Mouse (Mus musculus) testis, adult 2 months (tissue): Measurements from ENCODE around the gene Cetn3. TPM values are rescaled to one million over a fixed set of nuclear protein-coding genes. Genes with fewer than 3 reads are reported as not detected.

Source experiments
- H3K27ac ChIP-seq: fragments of 200-500 bp; 2 replicates; pipeline ENCODE4 v1.5.1; 2012; ENCODE audit warnings: low read depth, low read length; ENCODE audit not compliant: control insufficient read depth, insufficient read depth
- H3K27me3 ChIP-seq: fragments of 200-500 bp; 2 replicates; pipeline ENCODE4 v1.6.1; 2012; ENCODE audit warnings: mild to moderate bottlenecking, low read length, moderate library complexity; ENCODE audit not compliant: control insufficient read depth, insufficient read depth
- H3K36me3 ChIP-seq: fragments of 200-500 bp; 2 replicates; pipeline ENCODE4 v1.6.1; 2012; ENCODE audit warnings: mild to moderate bottlenecking, low read length; ENCODE audit not compliant: control insufficient read depth, insufficient read depth
- H3K4me1 ChIP-seq: fragments of 200-500 bp; 2 replicates; pipeline ENCODE4 v1.6.1; 2012; ENCODE audit warnings: low read length; ENCODE audit not compliant: control insufficient read depth, insufficient read depth
- H3K4me3 ChIP-seq: fragments of 200-500 bp; 2 replicates; pipeline ENCODE4 v1.5.1; 2012; ENCODE audit warnings: low read depth, mild to moderate bottlenecking, low read length, moderate library complexity, mixed read lengths; ENCODE audit not compliant: control insufficient read depth
- CTCF ChIP-seq: fragments of 200-500 bp; IDR thresholded peaks from 2 replicates; pipeline ENCODE4 v1.5.1; 2012; ENCODE audit warnings: low read depth, mild to moderate bottlenecking, inconsistent platforms, low read length, moderate library complexity; ENCODE audit not compliant: control insufficient read depth, insufficient read depth, insufficient replicate concordance
- POLR2A ChIP-seq: fragments of 200-500 bp; IDR thresholded peaks from 2 replicates; pipeline ENCODE4 v1.6.1; 2012; ENCODE audit warnings: low read depth, mild to moderate bottlenecking, inconsistent platforms, low read length, moderate library complexity; ENCODE audit not compliant: control insufficient read depth
- polyA plus RNA-seq: library from polyadenylated mRNA; depleted of rRNA; stranded (reverse); fragments of >200 nt; gene quantifications from 2 replicates; pipeline ENCODE4 v1.2.3, GENCODE M21; 2012

The Cetn3 gene
- polyA plus RNA-seq, 1 experiment = 26.4 TPM

DNA sequence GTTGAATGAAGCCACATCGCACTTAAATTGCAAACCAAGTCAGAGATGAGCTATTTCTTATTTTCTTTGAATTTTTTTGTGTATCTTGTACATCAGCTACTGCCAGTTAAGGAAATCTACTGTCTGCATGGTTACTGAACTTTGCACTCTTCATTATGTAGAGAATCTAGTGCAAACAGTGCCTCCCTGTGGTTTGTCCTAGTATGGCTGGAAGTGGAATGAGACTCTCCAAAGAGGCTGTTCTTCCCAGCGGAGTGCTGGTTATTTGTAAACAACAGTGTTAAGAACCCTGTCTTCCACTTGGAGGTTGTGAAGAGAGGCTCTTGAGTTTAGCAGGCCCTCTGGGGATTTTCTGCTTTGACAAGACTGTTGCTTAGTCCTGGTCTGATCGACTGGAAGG lies 22.5 kb upstream of the Cetn3 start:
- Histone ChIP-seq H3K27me3 (no peaks in the 10 kb centered on the region), H3K27ac (no peak overlapping the region), H3K4me3 (no peak overlapping the region), H3K4me1 (no peaks in the 10 kb centered on the region), H3K36me3 (no peaks in the 10 kb centered on the region)
- TF ChIP-seq POLR2A (no peak), CTCF (no peak)

GRCm38 (mm10) chr13:81761566-81762186 lies 21.2 kb upstream of the Cetn3 start:
- TF ChIP-seq POLR2A = no peak
- peak; percentile 10; the same call in 1 of the 2 replicates for TF ChIP-seq CTCF
- H3K4me1 ChIP-seq = no peaks in the 10 kb centered on the region
- H3K36me3 ChIP-seq = no peaks in the 10 kb centered on the region
- H3K27ac ChIP-seq = no peak overlapping the region
- H3K27me3 ChIP-seq = no peaks in the 10 kb centered on the region
- H3K4me3 ChIP-seq = no peak overlapping the region

DNA sequence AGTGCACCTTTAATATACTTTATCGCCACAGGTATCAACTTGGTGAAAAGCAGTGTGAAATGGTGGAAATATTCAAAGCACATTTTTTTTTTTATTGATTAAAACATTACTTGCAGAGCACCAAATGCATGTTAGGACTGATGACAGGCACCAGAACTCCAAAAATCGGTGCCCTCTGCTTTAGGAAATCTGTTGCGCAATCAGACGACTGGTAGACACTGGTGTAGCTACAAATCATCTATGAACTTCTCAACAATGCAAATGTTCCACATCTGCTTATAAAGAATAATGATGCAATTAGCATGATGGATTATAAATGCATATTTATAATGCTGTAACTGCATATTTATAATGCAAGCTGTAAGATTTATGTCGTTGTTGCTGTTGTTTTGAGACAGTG lies 18.7 kb upstream of the Cetn3 start:
- Histone ChIP-seq H3K4me1 (no peaks in the 10 kb centered on the region), H3K27me3 (no peaks in the 10 kb centered on the region), H3K27ac (no peak overlapping the region), H3K36me3 (no peaks in the 10 kb centered on the region), H3K4me3 (no peak overlapping the region)
- TF ChIP-seq CTCF (no peak), POLR2A (no peak)

GRCm38 (mm10) chr13:81767038-81767659 lies 15.7 kb upstream of the Cetn3 start:
- Histone ChIP-seq H3K27ac (no peak overlapping the region), H3K36me3 (no peaks in the 10 kb centered on the region), H3K4me1 (no peaks in the 10 kb centered on the region; the same call in 1 of the 2 replicates), H3K4me3 (no peak overlapping the region), H3K27me3 (no peaks in the 10 kb centered on the region)
- peak; percentile 62; the same call in 1 of the 2 replicates for TF ChIP-seq CTCF
- no peak for TF ChIP-seq POLR2A

DNA sequence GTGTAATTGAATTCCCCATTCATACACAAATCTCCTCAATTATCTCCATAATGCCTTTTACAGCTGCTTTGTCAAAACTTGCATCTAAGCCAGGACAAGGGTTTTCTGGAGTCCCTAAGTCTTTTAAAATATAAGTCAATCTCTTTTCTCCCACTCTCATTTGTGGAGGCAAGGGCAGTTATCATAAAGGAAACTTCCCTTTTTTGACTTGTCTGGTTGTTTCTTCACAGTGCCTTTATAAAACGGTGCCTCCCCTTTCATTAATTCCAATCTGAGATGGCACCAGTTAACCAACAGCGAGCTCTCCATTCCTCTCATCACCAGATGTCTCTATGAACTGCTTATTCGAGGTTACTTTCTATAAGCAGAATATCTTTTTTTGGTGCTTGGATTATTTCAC lies 6.7 kb upstream of the Cetn3 start:
- no peaks in the 10 kb centered on the region for H3K27me3 ChIP-seq
- no peak for TF ChIP-seq CTCF
- TF ChIP-seq POLR2A = no peak
- H3K4me3 ChIP-seq = no peak overlapping the region
- no peaks in the 10 kb centered on the region; the same call in 1 of the 2 replicates for H3K4me1 ChIP-seq
- no peak overlapping the region for H3K27ac ChIP-seq
- no peaks in the 10 kb centered on the region for H3K36me3 ChIP-seq

DNA sequence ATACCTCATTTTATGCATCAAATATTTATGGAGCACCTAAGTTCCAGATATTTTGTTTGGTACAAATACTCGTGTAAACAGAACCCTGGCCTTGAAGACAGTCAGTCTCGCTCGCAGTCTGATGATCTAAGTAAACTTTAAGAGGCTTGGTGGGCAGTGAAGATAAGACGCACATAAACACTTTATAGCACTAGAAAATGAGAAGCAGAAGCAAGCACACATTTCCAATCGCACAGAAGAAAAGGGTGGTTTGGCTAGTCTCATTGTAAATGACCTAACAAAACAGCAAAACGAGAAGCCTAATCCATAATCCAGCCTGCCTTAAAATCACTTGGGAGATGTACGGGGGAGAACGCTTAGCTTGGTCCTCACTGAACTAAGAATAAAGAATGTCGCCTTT lies 402 bp upstream of the Cetn3 start:
- no peak for TF ChIP-seq CTCF
- TF ChIP-seq POLR2A = no peak
- peaks cover 2% of the 10 kb centered on the region; the same call in 1 of the 2 replicates for H3K4me1 ChIP-seq
- H3K4me3 ChIP-seq = peak overlapping the region; percentile 95
- no peaks in the 10 kb centered on the region; the same call in 1 of the 2 replicates for H3K36me3 ChIP-seq
- peak overlapping the region; percentile 99 for H3K27ac ChIP-seq
- H3K27me3 ChIP-seq = no peaks in the 10 kb centered on the region

- peak overlapping the region; percentile 95 for H3K4me3 ChIP-seq
- no peak for TF ChIP-seq CTCF
- peak; percentile 28 for TF ChIP-seq POLR2A
- peak overlapping the region; percentile 99 for H3K27ac ChIP-seq
- H3K36me3 ChIP-seq = no peaks in the 10 kb centered on the region; the same call in 1 of the 2 replicates
- no peaks in the 10 kb centered on the region for H3K27me3 ChIP-seq
- H3K4me1 ChIP-seq = peaks cover 2% of the 10 kb centered on the region; the same call in 1 of the 2 replicates
Observed at GRCm38 (mm10) chr13:81783405-81784342, 797 bp downstream of the Cetn3 start.
